Mouse (Mus musculus) adrenal gland, postnatal 10 days (tissue): Measurements from ENCODE around the gene Rps18. TPM values are rescaled to one million over a fixed set of nuclear protein-coding genes. Genes with fewer than 3 reads are reported as not detected.
"Not testable (repeated sequence)": the region's sequence is repeated elsewhere in the genome, so short reads cannot be mapped to it uniquely, and the experiment has no call there.

Experiments
- DNase-seq: peaks from one replicate; pipeline ENCODE4 v3.0.0; 2021; ENCODE audit warnings: mixed read lengths
- total RNA-seq, 2 experiments: library from RNA; stranded (reverse); gene quantifications; 2 replicates each; pipeline ENCODE4 v1.2.3; 2021

Gene Rps18
- total RNA-seq, 2 experiments from 2014 or later = 943 to 952 TPM

DNA sequence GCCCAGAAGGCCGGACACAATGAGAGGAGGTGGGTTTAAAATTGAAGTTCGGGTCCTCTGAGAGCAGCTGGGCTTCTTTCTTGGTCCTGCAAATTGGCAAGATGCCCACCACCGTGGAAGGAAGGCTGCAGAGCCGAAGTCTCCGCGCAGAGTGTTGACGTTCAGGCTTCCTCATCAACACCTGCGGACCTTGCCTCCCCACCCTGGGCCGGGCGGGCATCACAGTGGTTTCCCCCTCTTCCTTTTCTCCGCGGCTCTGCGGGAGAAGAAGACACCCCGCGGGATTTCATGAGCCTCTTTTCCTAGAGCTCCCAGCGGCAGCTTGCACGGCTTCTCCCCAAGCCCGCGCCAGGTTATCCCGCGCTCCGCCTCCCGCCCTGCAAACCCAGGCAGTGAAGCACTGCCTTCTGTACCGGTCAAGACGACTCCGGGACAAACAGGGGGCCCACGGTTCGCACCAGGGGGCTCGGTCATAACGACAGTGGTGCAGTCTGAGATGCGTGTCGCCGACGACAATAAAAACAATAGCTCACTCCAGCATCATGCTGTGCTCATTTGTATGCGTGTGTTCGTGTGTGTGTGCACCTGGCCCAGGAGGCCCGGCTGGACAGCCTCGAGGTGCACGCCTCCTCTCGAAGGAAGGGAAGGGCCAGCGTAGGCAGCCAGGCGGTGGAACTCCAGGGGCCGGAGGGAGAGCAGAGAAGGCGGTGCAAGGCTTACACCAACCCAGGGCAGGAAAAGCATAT, 47.3 kb downstream of the Rps18 start:
- peak; percentile 57 for DNase-seq

- not testable (repeated sequence) for DNase-seq
These were observed 51.0 kb downstream of the Rps18 start, which contains the start of gene Platr17 for GRCm38 (mm10) chr17:33904835-33905234. Gene Platr17, plus strand, starts transcription at chr17:33905135.

GRCm38 (mm10) chr17:33903911-33904651, 51.7 kb downstream of the Rps18 start:
- not testable (repeated sequence) for DNase-seq

- no peak for DNase-seq
These were observed 53.3 kb downstream of the Rps18 start for GRCm38 (mm10) chr17:33902491-33902890.

DNA sequence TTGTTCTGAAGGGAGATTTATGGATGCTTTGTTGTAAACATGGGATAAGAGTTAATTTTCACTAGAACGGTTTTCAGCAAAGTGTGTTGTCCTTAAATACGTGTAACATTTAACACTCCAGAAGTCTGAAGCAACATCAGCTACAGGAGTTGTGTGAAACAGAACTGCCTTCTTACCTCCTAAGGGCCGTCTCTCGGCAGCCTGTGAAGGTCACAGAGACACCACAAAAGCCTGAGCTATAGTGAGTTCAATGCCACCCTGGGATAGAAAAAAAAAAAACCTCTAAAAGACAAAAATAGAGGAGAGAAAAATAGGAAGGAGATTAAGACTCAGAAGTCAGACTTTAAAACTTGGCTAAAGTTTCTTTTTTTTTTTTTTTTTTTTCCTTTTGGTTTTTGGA, 53.7 kb downstream of the Rps18 start:
- DNase-seq = no peak

Other genes with a start within 250 kb of the Rps18 start
- 100 to 1,000 TPM; 115 to 126 TPM for gene March2, start 237.3 kb downstream of the Rps18 start, total RNA-seq
- gene Rab11b, start 195.5 kb downstream of the Rps18 start, total RNA-seq = 100 to 1,000 TPM; 213 to 245 TPM
- 100 to 1,000 TPM; 156 to 168 TPM for gene Angptl4, start 174.2 kb downstream of the Rps18 start, total RNA-seq
- 100 to 1,000 TPM in 1 of 2 experiments, 10 to 100 TPM in 1; 85.3 to 108 TPM for gene Kank3, start 145.5 kb downstream of the Rps18 start, total RNA-seq
- gene Rps28, start 131.4 kb downstream of the Rps18 start, total RNA-seq = 1,000 to 10,000 TPM; 1,671 to 1,675 TPM
- 100 to 1,000 TPM; 564 to 570 TPM for gene Ndufa7, start 131.4 kb downstream of the Rps18 start, total RNA-seq
- gene Cd320, start 112.9 kb downstream of the Rps18 start, total RNA-seq = 10 to 100 TPM; 29.6 to 39.4 TPM
- not detected for gene Gm7029, start 82.2 kb downstream of the Rps18 start, total RNA-seq
- 10 to 100 TPM; 13.4 to 15.8 TPM for gene Kifc1, start 65.3 kb downstream of the Rps18 start, total RNA-seq
- not detected for gene Platr17, start 50.9 kb downstream of the Rps18 start, total RNA-seq
- gene Daxx, start 46.6 kb downstream of the Rps18 start, total RNA-seq = 10 to 100 TPM; 25.4 to 26.3 TPM
- gene Tapbp, start 40.1 kb downstream of the Rps18 start, total RNA-seq = 100 to 1,000 TPM; 131 to 150 TPM
- 10 to 100 TPM; 29.2 to 34.3 TPM for gene Zbtb22, start 40.1 kb downstream of the Rps18 start, total RNA-seq
- 10 to 100 TPM; 57.1 to 76.3 TPM for gene Rgl2, start 26.5 kb downstream of the Rps18 start, total RNA-seq
- gene Pfdn6, start 15.7 kb downstream of the Rps18 start, total RNA-seq = 10 to 100 TPM; 81.2 to 94.9 TPM
- gene Wdr46, start 15.3 kb downstream of the Rps18 start, total RNA-seq = 10 to 100 TPM; 28.4 to 29.7 TPM
- 1 to 10 TPM; 4.8 to 5.8 TPM for gene B3galt4, start 4.5 kb downstream of the Rps18 start, total RNA-seq
- gene Vps52, start 189 bp downstream of the Rps18 start, total RNA-seq = 10 to 100 TPM; 38.8 to 51.4 TPM
- gene H2-K1, start 44.3 kb upstream of the Rps18 start, total RNA-seq = 100 to 1,000 TPM; 204 to 217 TPM
- 10 to 100 TPM; 29.8 to 36.5 TPM for gene Ring1, start 68.7 kb upstream of the Rps18 start, total RNA-seq
- gene H2-Ke6, start 72.1 kb upstream of the Rps18 start, total RNA-seq = 100 to 1,000 TPM; 184 to 194 TPM
- gene Slc39a7, start 75.7 kb upstream of the Rps18 start, total RNA-seq = 100 to 1,000 TPM; 115 to 140 TPM
- gene Rxrb, start 75.8 kb upstream of the Rps18 start, total RNA-seq = 10 to 100 TPM; 62.3 to 76.1 TPM
- 10 to 100 TPM in 1 of 2 experiments, 1 to 10 TPM in 1; 4.2 to 15.0 TPM for gene Col11a2, start 83.4 kb upstream of the Rps18 start, total RNA-seq
- 1 to 10 TPM; 1.4 to 1.5 TPM for gene H2-Oa, start 136.3 kb upstream of the Rps18 start, total RNA-seq
- 10 to 100 TPM in 1 of 2 experiments, 1 to 10 TPM in 1; 8.9 to 15.2 TPM for gene H2-DMa, start 163.5 kb upstream of the Rps18 start, total RNA-seq
- 100 to 1,000 TPM; 170 to 181 TPM for gene Brd2, start 166.6 kb upstream of the Rps18 start, total RNA-seq
- gene H2-DMb2, start 187.3 kb upstream of the Rps18 start, total RNA-seq = 1 to 10 TPM; 4.5 to 4.8 TPM
- 1 to 10 TPM; 3.6 to 5.8 TPM for gene H2-DMb1, start 197.1 kb upstream of the Rps18 start, total RNA-seq
- gene Tap1, start 231.6 kb upstream of the Rps18 start, total RNA-seq = 10 to 100 TPM; 11.9 to 15.5 TPM
- 10 to 100 TPM; 13.5 to 18.2 TPM for gene Psmb9, start 231.8 kb upstream of the Rps18 start, total RNA-seq
- gene Psmb8, start 241.7 kb upstream of the Rps18 start, total RNA-seq = 10 to 100 TPM; 22.8 to 29.1 TPM
- gene Tap2, start 247.5 kb upstream of the Rps18 start, total RNA-seq = 10 to 100 TPM; 32.8 to 35.0 TPM